Comparison of ENCODE assay signal across 28 mouse cellular contexts in the genomic region with DNA sequence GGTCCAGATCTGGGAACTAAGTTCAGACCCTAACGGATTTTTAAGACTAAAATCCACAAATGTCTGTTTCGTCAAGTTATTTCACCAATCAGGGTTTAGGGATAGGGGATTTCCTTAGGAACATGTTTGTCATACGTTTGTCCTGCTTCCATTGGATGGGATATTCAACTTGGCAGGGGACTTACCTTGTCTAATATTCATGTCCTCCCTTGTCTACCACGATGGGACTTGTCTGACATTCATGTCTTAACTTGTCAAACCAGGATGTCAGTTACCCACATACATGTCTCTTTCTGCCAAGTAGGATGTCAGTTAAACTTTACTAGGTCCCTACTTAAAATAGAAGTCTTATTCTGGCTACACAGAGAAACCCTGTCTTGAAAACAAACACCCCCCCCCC. TPM values are rescaled to one million over a fixed set of nuclear protein-coding genes. Genes with fewer than 3 reads are reported as not detected.
DNase-seq lines count a peak whose midpoint lies in the region; ATAC-seq and TF ChIP-seq lines count a peak whose summit lies in the region.
"Had no signal": no experiment of that assay in that cellular context is flagged by ENCODE, and none has a peak within 500 bp of the region (broad histone marks: within the 10 kb centered on the region; RNA-seq: fewer than 3 reads in every experiment).

No protein-coding gene starts in this region.

- peak; percentile 0 for DNase-seq in gastrocnemius, adult 18-20 months (ENCODE audit: low spot score)
- DNase-seq in gastrocnemius, postnatal 36 days: no peak
- peak; percentile 2 for DNase-seq in testis, postnatal 14 days (ENCODE audit: low spot score)
- no peak for DNase-seq in testis, postnatal 10 days (ENCODE audit: low spot score)
- DNase-seq in ES-E14 (ENCODE audit: low read depth, low spot score): no peak
- no peak for DNase-seq in adrenal gland, adult 2 months
- DNase-seq in layer of hippocampus, postnatal 10 days (ENCODE audit: low spot score in 2 of 2): no peak
- DNase-seq: cerebellum, adult 8-10 months; kidney, postnatal 10 days; layer of hippocampus, postnatal 36 days; right cerebral cortex, adult 18-20 months; thymus, postnatal 25 days had no signal

- no peaks in the 10 kb centered on the region for H3K9me3 ChIP-seq in ES-E14 (ENCODE audit: control insufficient read depth, insufficient read depth, low read depth, low read length)
- no peaks in the 10 kb centered on the region for H3K9me3 ChIP-seq in stomach, embryonic 15.5 days
- H3K9me3 ChIP-seq: forebrain, embryonic 10.5 days; hindbrain, embryonic 12.5 days; midbrain, embryonic 10.5 days; neural tube, embryonic 15.5 days had no signal

- no peaks in the 10 kb centered on the region for H3K36me3 ChIP-seq in ES-E14 (ENCODE audit: control insufficient read depth, insufficient read depth, low read length, poor library complexity, severe bottlenecking)
- H3K36me3 ChIP-seq in stomach, embryonic 15.5 days: no peaks in the 10 kb centered on the region
- H3K36me3 ChIP-seq: forebrain, embryonic 10.5 days; hindbrain, embryonic 12.5 days; midbrain, embryonic 10.5 days; neural tube, embryonic 15.5 days had no signal

- peaks cover 4 to 13% of the 10 kb centered on the region in 2 experiments for H3K4me1 ChIP-seq in ES-E14 (ENCODE audit: control insufficient read depth in 2 of 2, insufficient read depth in 2 of 2, low read length in 2 of 2, poor library complexity in 1 of 2)
- 0 out of 2 replicates have a peak, but pooled peaks cover 3% of the 10 kb centered on the region for H3K4me1 ChIP-seq in stomach, embryonic 15.5 days

- no peak overlapping the region for H3K4me2 ChIP-seq in stomach, embryonic 15.5 days
- H3K4me2 ChIP-seq: hindbrain, embryonic 12.5 days; neural tube, embryonic 15.5 days had no signal

- WGBS in stomach, embryonic 15.5 days: 68% methylated on average over 4 of the region's 4 CpGs

- H3K27ac ChIP-seq in ES-E14 (ENCODE audit: insufficient read depth, low read depth, low read length, poor library complexity, severe bottlenecking): 0 out of 2 replicates have a peak overlapping the region, but pooled peaks have one; percentile 30
- peak overlapping the region; percentile 73; the same call in 1 of the 2 replicates for H3K27ac ChIP-seq in stomach, embryonic 15.5 days
- H3K27ac ChIP-seq: forebrain, embryonic 10.5 days; hindbrain, embryonic 12.5 days; midbrain, embryonic 10.5 days; neural tube, embryonic 15.5 days had no signal

- in situ Hi-C loops in ES-E14 (cut with MboI; ENCODE audit: low sequenced_read_pairs in 2 of 2, unreplicated experiment in 2 of 2): no loop called here

- no peak overlapping the region for H3K4me3 ChIP-seq in ES-E14 (ENCODE audit: insufficient read depth in 1 of 2, low read depth in 1 of 2, low read length in 2 of 2, poor library complexity in 1 of 2, severe bottlenecking in 1 of 2)
- no peak overlapping the region for H3K4me3 ChIP-seq in stomach, embryonic 15.5 days (replicated peaks)
- H3K4me3 ChIP-seq: forebrain, embryonic 10.5 days; hindbrain, embryonic 12.5 days; midbrain, embryonic 10.5 days; neural tube, embryonic 15.5 days had no signal

- intact Hi-C loops in gastrocnemius, postnatal 36 days (cut with DNase I): loop anchor here (10.0 kb wide), 1 partner anchor 349 kb away; a partner anchor contains a TSS

- no peak overlapping the region for H3K9ac ChIP-seq in ES-E14 (ENCODE audit: insufficient read depth, low read depth, low read length, poor library complexity, severe bottlenecking)
- no peak overlapping the region for H3K9ac ChIP-seq in stomach, embryonic 15.5 days
- H3K9ac ChIP-seq: hindbrain, embryonic 12.5 days; neural tube, embryonic 15.5 days had no signal

- no peak for ATAC-seq in stomach, embryonic 15.5 days (ENCODE audit: insufficient read depth, low FRiP score, low read depth)
- ATAC-seq: forebrain, embryonic 16.5 days; Patski had no signal

- H3K27me3 ChIP-seq in stomach, embryonic 15.5 days (replicated peaks): 0 out of 2 replicates have a peak, but pooled peaks cover 6% of the 10 kb centered on the region
- H3K27me3 ChIP-seq: Patski had no signal

TF ChIP-seq in ES-E14, 5 proteins besides CTCF, POLR2A, EP300 and RAD21:
- TF ChIP-seq CHD2 (IDR thresholded peaks at IDR 0.05; ENCODE audit: low read depth, low read length) (no peak), ZC3H11A (IDR thresholded peaks at IDR 0.05; ENCODE audit: borderline replicate concordance, low read depth, low read length) (no peak), ZNF384 (IDR thresholded peaks at IDR 0.05; ENCODE audit: low read depth, low read length) (no peak), HCFC1 (IDR thresholded peaks at IDR 0.05; ENCODE audit: borderline replicate concordance, insufficient read depth, low read length) (no peak), MAFK (IDR thresholded peaks at IDR 0.05; ENCODE audit: insufficient read depth, low read depth, low read length) (no peak)

RNA-seq across cellular contexts. Expression of a gene that starts 20.1 kb away (rescaled TPM):
- 1 to 10 TPM; 2.1 to 2.8 TPM for total RNA-seq in gastrocnemius, adult 18-20 months (2021)
- 1 to 10 TPM; 1.8 TPM for total RNA-seq in gastrocnemius, postnatal 36 days (2021)
- 8.4 and 8.8 TPM in 2 replicates for total RNA-seq in ES-E14 (2012; rRNA removed)
- 16.1 and 18.8 TPM in 2 replicates for polyA plus RNA-seq in stomach, embryonic 15.5 days (2015; fragmentation: Nextera tagmentation; extraction: Ambion mirVana)
- 10 to 100 TPM; 11.0 to 11.6 TPM for total RNA-seq in adrenal gland, adult 2 months (2021)
- 25.5 and 28.1 TPM in 2 replicates for polyA plus RNA-seq in adrenal gland, adult 2 months (2012; rRNA removed)
- total RNA-seq in layer of hippocampus, postnatal 10 days (2021): 1 to 10 TPM; 6.4 to 7.2 TPM

RNA-seq across cellular contexts. Expression of a gene that starts 55.3 kb away (rescaled TPM):
- total RNA-seq in gastrocnemius, adult 18-20 months (2021): 1 to 10 TPM; 2.5 to 2.9 TPM
- 1 to 10 TPM; 1.5 to 1.8 TPM for total RNA-seq in gastrocnemius, postnatal 36 days (2021)
- total RNA-seq in ES-E14 (2012; rRNA removed): 19.9 and 26.9 TPM in 2 replicates
- polyA plus RNA-seq in stomach, embryonic 15.5 days (2015; fragmentation: Nextera tagmentation; extraction: Ambion mirVana): 10.3 and 12.7 TPM in 2 replicates
- total RNA-seq in adrenal gland, adult 2 months (2021): 10 to 100 TPM in 1 of 2 experiments, 1 to 10 TPM in 1; 6.6 to 12.4 TPM
- polyA plus RNA-seq in adrenal gland, adult 2 months (2012; rRNA removed): 25.1 and 25.4 TPM in 2 replicates
- total RNA-seq in layer of hippocampus, postnatal 10 days (2021): 10 to 100 TPM; 25.7 to 30.0 TPM

RNA-seq across cellular contexts. Expression of a gene that starts 56.7 kb away (rescaled TPM):
- not detected for total RNA-seq in gastrocnemius, adult 18-20 months (2021)
- total RNA-seq in gastrocnemius, postnatal 36 days (2021): not detected
- total RNA-seq in ES-E14 (2012; rRNA removed): 62.5 and 93.1 TPM in 2 replicates
- 0.12 and 0.18 TPM in 2 replicates for polyA plus RNA-seq in stomach, embryonic 15.5 days (2015; fragmentation: Nextera tagmentation; extraction: Ambion mirVana)
- total RNA-seq in adrenal gland, adult 2 months (2021): not detected
- polyA plus RNA-seq in adrenal gland, adult 2 months (2012; rRNA removed): 0.04 TPM in 1 of 2 replicates, not detected in the other
- total RNA-seq in layer of hippocampus, postnatal 10 days (2021): not detected
- total RNA-seq: adrenal gland, adult 18-20 months; granulocyte monocyte progenitor cell, adult 5-6 weeks; heart, postnatal 25 days; layer of hippocampus, postnatal 36 days; left cerebral cortex, postnatal 10 days; liver, adult 2 months; midbrain, postnatal 0 days had no signal
- polyA plus RNA-seq: forebrain, embryonic 16.5 days; heart, embryonic 14.5 days; kidney, adult 2 months; liver, adult 2 months; liver, embryonic 16.5 days; midbrain, postnatal 0 days; neural tube, embryonic 15.5 days; Patski had no signal

Comparison
In these comparisons a context has a peak if more than half of its experiments do, and no peak if none do; other contexts are left out.
1. DNase-seq: peak in gastrocnemius, adult 18-20 months (single experiment) and testis, postnatal 14 days (single experiment); none in gastrocnemius, postnatal 36 days (0 of 2), testis, postnatal 10 days (single experiment), ES-E14 (single experiment), adrenal gland, adult 2 months (single experiment) and layer of hippocampus, postnatal 10 days (0 of 2).
2. RNA of a gene that starts 56.7 kb away (total RNA-seq): 62.5 to 93.1 TPM in ES-E14; not detected in layer of hippocampus, postnatal 10 days, not detected in gastrocnemius, adult 18-20 months, not detected in gastrocnemius, postnatal 36 days and not detected in adrenal gland, adult 2 months; every median in the first group is over 10 times any median in the second.